Mouse (Mus musculus) stomach, postnatal 0 days (tissue): Measurements from ENCODE around the gene Kazn. TPM values are rescaled to one million over a fixed set of nuclear protein-coding genes. Genes with fewer than 3 reads are reported as not detected.

Experiments used
- ATAC-seq: fragments of 200-750 bp; cut with Nextera tagmentation; 2 replicates; pipeline ENCODE4 v1.8.0; 2017; ENCODE audit not compliant: low FRiP score, low TSS enrichment
- DNase-seq: peaks from one replicate; pipeline ENCODE4 v3.0.0-alpha.2; 2016; ENCODE audit warnings: low spot score
- H3K27ac ChIP-seq: fragments of 300-500 bp; sonication (generic); replicated peaks from 2 replicates; pipeline ENCODE4 v1.5.1; 2014; ENCODE audit warnings: mild to moderate bottlenecking, control low read depth
- H3K27me3 ChIP-seq: fragments of 300-500 bp; sonication (generic); 2 replicates; pipeline ENCODE4 v1.6.1; 2014; ENCODE audit warnings: low read length; ENCODE audit not compliant: control insufficient read depth, insufficient read depth
- H3K36me3 ChIP-seq: fragments of 300-500 bp; sonication (generic); 2 replicates; pipeline ENCODE4 v1.6.1; 2014; ENCODE audit warnings: low read length, mixed read lengths; ENCODE audit not compliant: control insufficient read depth, insufficient read depth
- H3K4me1 ChIP-seq: fragments of 300-500 bp; sonication (generic); replicated peaks from 2 replicates; pipeline ENCODE4 v1.6.1; 2014; ENCODE audit warnings: antibody characterized with exemption; ENCODE audit not compliant: control insufficient read depth, insufficient read depth
- H3K4me2 ChIP-seq: fragments of 300-500 bp; sonication (generic); replicated peaks from 2 replicates; pipeline ENCODE4 v1.6.1; 2014; ENCODE audit warnings: low read depth, mild to moderate bottlenecking, control low read depth, moderate library complexity
- H3K4me3 ChIP-seq: fragments of 300-500 bp; sonication (generic); 2 replicates; pipeline ENCODE4 v1.5.1; 2014; ENCODE audit warnings: low read depth, low read length, control low read depth
- H3K9ac ChIP-seq: fragments of 300-500 bp; sonication (generic); 2 replicates; pipeline ENCODE4 v1.6.1; 2014; ENCODE audit warnings: mild to moderate bottlenecking, low read length, control low read depth, mixed read lengths
- H3K9me3 ChIP-seq: fragments of 300-500 bp; sonication (generic); 2 replicates; pipeline ENCODE4 v1.6.1; 2016; ENCODE audit warnings: low read length; ENCODE audit not compliant: control insufficient read depth
- CTCF ChIP-seq: IDR thresholded peaks from 2 replicates; pipeline ENCODE4 v1.5.1; 2016; ENCODE audit warnings: antibody characterized with exemption, low read depth, mild to moderate bottlenecking, moderate library complexity
- EP300 ChIP-seq: optimal IDR thresholded peaks from 2 replicates; pipeline ENCODE3; 2016; ENCODE audit warnings: antibody characterized with exemption
- WGBS: fragments of 180-500 bp; shearing (Covaris S2); extraction: QIAGEN DNeasy Blood & Tissue Kit; methylation state at CpG from one replicate; pipeline ENCODE4 v1.1.7; 2014; 5-methylcytosine and 5-hydroxymethylcytosine counted together
- polyA plus RNA-seq: library from polyadenylated mRNA; unstranded; fragments of >200 nt; fragmentation: Nextera tagmentation; extraction: Ambion mirVana; gene quantifications from 2 replicates; pipeline ENCODE4 v1.2.1, GENCODE M21; 2015

The Kazn gene
- polyA plus RNA-seq, 1 experiment from 2014 or later = 11.4 TPM

- peak; percentile 54 for ATAC-seq
- Histone ChIP-seq H3K4me2 (no peak overlapping the region), H3K27me3 (no peaks in the 10 kb centered on the region), H3K4me1 (no peaks in the 10 kb centered on the region), H3K27ac (no peak overlapping the region), H3K9ac (no peak overlapping the region), H3K36me3 (no peaks in the 10 kb centered on the region), H3K9me3 (no peaks in the 10 kb centered on the region), H3K4me3 (no peak overlapping the region)
- 60% methylated on average over 6 of the region's 6 CpGs for WGBS
- DNase-seq = no peak
- TF ChIP-seq EP300 (no peak), CTCF (peak; percentile 56)
Observed at GRCm38 (mm10) chr4:142196626-142197025, 42.6 kb downstream of the Kazn start.

- peak; percentile 73 for DNase-seq
- no peaks in the 10 kb centered on the region for H3K9me3 ChIP-seq
- no peak overlapping the region for H3K4me2 ChIP-seq
- no peak overlapping the region; the same call in 1 of the 2 replicates for H3K9ac ChIP-seq
- peak overlapping the region; percentile 35; the same call in 1 of the 2 replicates for H3K27ac ChIP-seq
- TF ChIP-seq CTCF (no peak), EP300 (no peak)
- peak; percentile 68 for ATAC-seq
- 77% methylated on average over 7 of the region's 7 CpGs for WGBS
- no peaks in the 10 kb centered on the region for H3K36me3 ChIP-seq
- no peaks in the 10 kb centered on the region for H3K27me3 ChIP-seq
- no peaks in the 10 kb centered on the region for H3K4me1 ChIP-seq
- no peak overlapping the region for H3K4me3 ChIP-seq
Observed at GRCm38 (mm10) chr4:142193780-142194179, 45.4 kb downstream of the Kazn start.

- no peaks in the 10 kb centered on the region for H3K4me1 ChIP-seq
- DNase-seq (no peak), ATAC-seq (no peak)
- H3K4me2 ChIP-seq = no peak overlapping the region
- WGBS = 84% methylated on average over 8 of the region's 8 CpGs
- H3K27ac ChIP-seq = no peak overlapping the region
- H3K9ac ChIP-seq = no peak overlapping the region
- TF ChIP-seq CTCF (no peak), EP300 (no peak)
- no peaks in the 10 kb centered on the region for H3K27me3 ChIP-seq
- H3K9me3 ChIP-seq = no peaks in the 10 kb centered on the region
- no peak overlapping the region for H3K4me3 ChIP-seq
- no peaks in the 10 kb centered on the region for H3K36me3 ChIP-seq
Observed at GRCm38 (mm10) chr4:142193151-142193578, 46.0 kb downstream of the Kazn start.

GRCm38 (mm10) chr4:142189960-142190359 is 49.2 kb downstream of the Kazn start:
- WGBS = 94% methylated on average over 8 of the region's 8 CpGs
- H3K4me3 ChIP-seq = no peak overlapping the region
- ATAC-seq = no peak

GRCm38 (mm10) chr4:142188501-142188900 is 50.7 kb downstream of the Kazn start:
- 77% methylated on average over 2 of the region's 2 CpGs for WGBS
- H3K27me3 ChIP-seq = no peaks in the 10 kb centered on the region
- no peak overlapping the region for H3K4me3 ChIP-seq
- H3K27ac ChIP-seq = no peak overlapping the region
- H3K9ac ChIP-seq = no peak overlapping the region
- H3K4me1 ChIP-seq = peaks cover 2% of the 10 kb centered on the region; the same call in 1 of the 2 replicates
- H3K9me3 ChIP-seq = no peaks in the 10 kb centered on the region
- no peak overlapping the region for H3K4me2 ChIP-seq
- ATAC-seq (no peak), DNase-seq (no peak)
- H3K36me3 ChIP-seq = no peaks in the 10 kb centered on the region
- TF ChIP-seq CTCF (no peak), EP300 (no peak)

More at GRCm38 (mm10) chr4:142189960-142190359, 49.2 kb downstream of the Kazn start:
- Histone ChIP-seq H3K9ac (no peak overlapping the region), H3K27me3 (no peaks in the 10 kb centered on the region), H3K4me1 (no peaks in the 10 kb centered on the region), H3K4me2 (no peak overlapping the region), H3K36me3 (no peaks in the 10 kb centered on the region), H3K27ac (no peak overlapping the region), H3K9me3 (no peaks in the 10 kb centered on the region)
- no peak for DNase-seq
- TF ChIP-seq CTCF (no peak), EP300 (no peak)

DNA sequence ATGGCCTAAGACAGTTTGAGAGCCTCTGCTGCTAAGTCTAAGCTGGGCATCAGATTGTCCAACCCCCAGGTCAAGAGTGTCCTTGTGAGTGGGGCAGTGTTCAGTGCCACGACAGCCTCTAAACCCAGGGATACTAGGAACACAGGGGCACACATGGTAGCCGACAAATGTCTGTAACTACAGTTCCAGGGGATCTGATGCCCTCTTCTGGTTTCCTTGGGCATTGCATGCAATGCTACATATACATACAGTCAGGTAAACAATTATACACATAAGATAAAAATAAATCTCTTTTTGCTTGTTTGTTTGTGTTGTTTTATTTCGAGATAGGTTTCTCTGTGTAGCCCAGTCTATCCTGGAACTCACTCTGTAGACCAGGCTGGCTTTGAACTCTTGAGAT is 53.0 kb downstream of the Kazn start:
- no peak for TF ChIP-seq EP300
- peak; percentile 60 for TF ChIP-seq CTCF
- WGBS = 96% methylated on average over 3 of the region's 3 CpGs
- no peak overlapping the region for H3K9ac ChIP-seq
- no peaks in the 10 kb centered on the region for H3K27me3 ChIP-seq
- ATAC-seq (no peak), DNase-seq (no peak)
- H3K27ac ChIP-seq = peak overlapping the region; percentile 83
- H3K36me3 ChIP-seq = no peaks in the 10 kb centered on the region
- no peak overlapping the region for H3K4me2 ChIP-seq
- peaks cover 2% of the 10 kb centered on the region for H3K4me1 ChIP-seq
- H3K4me3 ChIP-seq = no peak overlapping the region
- H3K9me3 ChIP-seq = no peaks in the 10 kb centered on the region
